Comparison of ENCODE assay signal across 10 mouse cellular contexts in the genomic region with DNA sequence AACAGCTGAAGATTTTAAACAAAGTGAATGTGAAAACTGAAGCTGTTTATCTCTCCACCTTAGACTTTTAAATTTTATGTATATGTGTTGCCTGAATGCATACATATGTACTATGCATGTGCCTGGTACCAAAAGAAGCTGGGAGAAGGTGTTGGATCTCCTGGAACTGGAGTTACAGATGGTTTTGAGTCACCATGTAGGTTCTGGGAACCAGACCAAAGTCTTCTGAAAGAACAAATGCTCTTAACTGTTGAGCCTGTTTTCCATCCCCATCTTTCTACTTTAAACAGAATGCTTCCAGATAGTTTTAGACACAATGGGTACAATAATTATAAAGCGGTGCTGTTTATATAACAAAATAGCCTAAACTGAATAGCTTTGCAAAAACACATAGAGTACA. TPM values are rescaled to one million over a fixed set of nuclear protein-coding genes. Genes with fewer than 3 reads are reported as not detected.
"Had no signal": no experiment of that assay in that cellular context is flagged by ENCODE, and none has a peak within 500 bp of the region (broad histone marks: within the 10 kb centered on the region; RNA-seq: fewer than 3 reads in every experiment).

No protein-coding gene starts in this region.

- DNase-seq: kidney, adult 11 months; kidney, adult 8-10 months; kidney, postnatal 10 days; kidney, postnatal 36 days; liver, postnatal 0 days; lung, embryonic 14.5 days; spleen, adult 18-20 months; thymus, adult 18-20 months; thymus, postnatal 36 days had no signal

RNA-seq across cellular contexts. Expression of a gene that starts 29.9 kb away (rescaled TPM):
- total RNA-seq: liver, adult 2 months had no signal
